Mouse (Mus musculus) right cerebral cortex, postnatal 4 days (tissue): Measurements from ENCODE around the gene AC131692.1.

Experiments
- DNase-seq: peaks from one replicate; pipeline ENCODE4 v3.0.0-alpha.2; 2022

Gene AC131692.1

GRCm38 (mm10) chr19:6068951-6069350 is 25.3 kb upstream of the AC131692.1 start:
- DNase-seq: no peak

- DNase-seq: no peak
Measured at GRCm38 (mm10) chr19:6069851-6070250, 24.4 kb upstream of the AC131692.1 start.

GRCm38 (mm10) chr19:6070571-6071250 is 23.5 kb upstream of the AC131692.1 start:
- no peak for DNase-seq

GRCm38 (mm10) chr19:6071261-6071660 is 23.0 kb upstream of the AC131692.1 start:
- no peak for DNase-seq

GRCm38 (mm10) chr19:6073889-6074288 is 20.3 kb upstream of the AC131692.1 start:
- DNase-seq: no peak

GRCm38 (mm10) chr19:6076564-6077393 is 17.4 kb upstream of the AC131692.1 start, which contains the start of gene Vps51:
TSS of gene Vps51 (minus strand) at chr19:6077231.
- DNase-seq: peak; percentile 74

- no peak for DNase-seq
Measured at GRCm38 (mm10) chr19:6079983-6080480, 14.2 kb upstream of the AC131692.1 start, which contains the start of gene Tmem262. TSS of gene Tmem262 (plus strand) at chr19:6080033.

GRCm38 (mm10) chr19:6082156-6082555 is 12.1 kb upstream of the AC131692.1 start, which contains the start of gene Gm28374:
TSS of gene Gm28374 (minus strand) at chr19:6082256.
- DNase-seq: no peak

GRCm38 (mm10) chr19:6084478-6085248 is 9.6 kb upstream of the AC131692.1 start, which contains the start of the genes Zfpl1 and Cdca5:
TSS of gene Zfpl1 (minus strand) at chr19:6084956.
TSS of gene Cdca5 (plus strand) at chr19:6084983.
- DNase-seq: peak; percentile 92

- no peak for DNase-seq
Measured at GRCm38 (mm10) chr19:6085417-6085879, 8.8 kb upstream of the AC131692.1 start.

- no peak for DNase-seq
Measured at GRCm38 (mm10) chr19:6088841-6089240, 5.4 kb upstream of the AC131692.1 start.

GRCm38 (mm10) chr19:6097847-6098246 is 3.6 kb downstream of the AC131692.1 start:
- DNase-seq: no peak

- DNase-seq: no peak
Measured at GRCm38 (mm10) chr19:6101186-6101585, 7.0 kb downstream of the AC131692.1 start.

GRCm38 (mm10) chr19:6102169-6102853 is 8.1 kb downstream of the AC131692.1 start:
- no peak for DNase-seq

- no peak for DNase-seq
Measured at GRCm38 (mm10) chr19:6104476-6104875, 10.3 kb downstream of the AC131692.1 start.

GRCm38 (mm10) chr19:6105586-6105985 is 11.4 kb downstream of the AC131692.1 start, which contains the start of gene Naaladl1:
TSS of gene Naaladl1 (plus strand) at chr19:6105782.
- no peak for DNase-seq

- DNase-seq: no peak
Measured at GRCm38 (mm10) chr19:6113116-6113515, 18.9 kb downstream of the AC131692.1 start.

- DNase-seq: no peak
Measured at GRCm38 (mm10) chr19:6116113-6116850, 22.1 kb downstream of the AC131692.1 start.

GRCm38 (mm10) chr19:6117346-6117985 is 23.2 kb downstream of the AC131692.1 start:
- DNase-seq: no peak

- peak; percentile 87 for DNase-seq
Measured at GRCm38 (mm10) chr19:6117986-6118676, 23.9 kb downstream of the AC131692.1 start, which contains the start of gene Sac3d1. TSS of gene Sac3d1 (minus strand) at chr19:6118650.
